Mouse (Mus musculus): ENCODE measurements at regions not wholly inside any gene's neighbourhood (a gene's known extent, or its start where the extent isn't known, plus 50 kb on each side); places are given as distances from the start of the nearest gene placed in this dataset.

- DNase-seq (ENCODE audit: low spot score in 2 of 2), result no peak
Observed at GRCm38 (mm10) chr15:36669748-36670147, 337.8 kb downstream of the Zfp706 start.

- no peak for DNase-seq (ENCODE audit: low spot score in 2 of 2)
Observed at GRCm38 (mm10) chr15:36666566-36666965, 341.0 kb downstream of the Zfp706 start.

- DNase-seq (ENCODE audit: low spot score in 2 of 2), result no peak
Observed at GRCm38 (mm10) chr15:36664391-36664790, 343.2 kb downstream of the Zfp706 start.

GRCm38 (mm10) chr15:36660986-36661385 is 346.6 kb downstream of the Zfp706 start:
- no peak for DNase-seq (ENCODE audit: low spot score in 2 of 2)
